Mouse (Mus musculus): Measurements from ENCODE around the gene Sh3gl3. TPM values are rescaled to one million over a fixed set of nuclear protein-coding genes. Genes with fewer than 3 reads are reported as not detected.

Sh3gl3 gene
- polyA plus RNA-seq, 1 experiment, result not detected

DNA sequence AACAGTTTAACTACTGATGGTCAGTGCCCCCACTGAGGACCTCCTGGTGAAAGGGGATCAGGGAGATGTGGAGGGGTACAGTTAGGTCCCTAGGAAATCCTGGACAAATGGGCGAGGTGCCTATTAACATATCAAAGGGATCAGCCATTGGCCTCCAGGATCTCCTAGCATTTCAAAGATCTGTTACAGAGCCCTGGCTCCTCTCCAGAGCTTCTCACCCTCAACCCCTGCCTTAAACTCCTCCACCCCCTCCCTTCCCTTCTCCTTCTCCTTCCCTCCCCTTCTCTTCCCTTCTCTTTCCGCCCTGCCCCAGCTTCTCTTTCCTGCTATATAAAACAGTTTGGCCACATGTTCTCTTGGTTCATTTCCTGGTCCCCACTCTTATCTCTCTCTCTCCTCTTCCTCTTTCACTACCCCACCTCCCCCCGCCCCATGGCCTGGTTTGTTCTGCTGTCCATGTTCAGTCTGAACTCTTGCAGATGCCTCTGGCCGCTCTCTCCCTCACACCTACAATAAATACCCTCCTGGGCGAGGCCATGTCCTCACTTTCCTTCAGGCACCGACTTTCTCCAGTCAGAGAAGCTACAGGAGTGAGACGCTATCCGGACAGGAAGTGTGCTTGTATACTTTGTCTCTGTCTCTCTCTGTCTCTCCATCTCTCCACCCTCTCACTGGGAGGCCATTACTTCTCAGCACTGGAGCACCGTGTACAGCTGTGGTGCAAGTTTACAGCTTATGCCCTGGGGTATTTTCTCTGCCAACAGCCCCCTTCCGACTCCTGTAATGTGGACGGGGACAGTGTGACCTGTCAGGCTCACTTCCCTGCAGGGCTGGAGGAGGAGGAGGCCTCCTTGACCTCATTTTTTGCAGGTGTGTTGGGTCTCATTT, 60.6 kb downstream of the Sh3gl3 start:
- Histone ChIP-seq H3K4me3 (replicated peaks) (no peak overlapping the region), H3K4me1 (ENCODE audit: control insufficient read depth) (no peaks in the 10 kb centered on the region), H3K27me3 (ENCODE audit: control insufficient read depth) (no peaks in the 10 kb centered on the region), H3K9me3 (ENCODE audit: control insufficient read depth, low read length) (peaks cover 16% of the 10 kb centered on the region), H3K36me3 (ENCODE audit: control insufficient read depth) (no peaks in the 10 kb centered on the region)
- TF ChIP-seq TAL1 (IDR thresholded peaks at IDR 0.05; ENCODE audit: low read length) (no peak), GATA1 (IDR thresholded peaks at IDR 0.05; ENCODE audit: low read length) (no peak)

DNA sequence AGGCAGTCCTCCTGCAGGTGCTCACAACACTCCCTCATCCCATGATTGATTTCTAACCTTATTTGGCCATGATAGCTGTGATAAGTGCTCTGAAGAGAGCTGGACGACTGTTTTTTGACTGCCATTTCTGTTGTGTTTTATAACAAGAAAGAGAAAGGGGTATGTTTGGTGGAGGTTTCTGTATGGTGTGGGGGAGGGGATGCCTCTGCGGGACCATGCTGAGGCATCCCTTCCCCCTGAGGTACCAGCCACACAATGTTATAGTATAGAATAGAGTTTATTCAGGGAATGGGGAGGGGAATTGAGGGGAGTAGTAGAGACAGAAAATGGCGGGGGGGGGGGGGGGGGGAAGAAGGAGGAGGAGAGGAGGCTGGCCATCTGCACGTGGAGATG, 61.3 kb downstream of the Sh3gl3 start:
- no peak overlapping the region for H3K4me3 ChIP-seq (replicated peaks)
- no peaks in the 10 kb centered on the region for H3K27me3 ChIP-seq (ENCODE audit: control insufficient read depth)
- TF ChIP-seq TAL1 (IDR thresholded peaks at IDR 0.05; ENCODE audit: low read length) (no peak), GATA1 (IDR thresholded peaks at IDR 0.05; ENCODE audit: low read length) (no peak)
- no peaks in the 10 kb centered on the region for H3K4me1 ChIP-seq (ENCODE audit: control insufficient read depth)
- no peaks in the 10 kb centered on the region for H3K36me3 ChIP-seq (ENCODE audit: control insufficient read depth)
- H3K9me3 ChIP-seq (ENCODE audit: control insufficient read depth, low read length), result peaks cover 22% of the 10 kb centered on the region

DNA sequence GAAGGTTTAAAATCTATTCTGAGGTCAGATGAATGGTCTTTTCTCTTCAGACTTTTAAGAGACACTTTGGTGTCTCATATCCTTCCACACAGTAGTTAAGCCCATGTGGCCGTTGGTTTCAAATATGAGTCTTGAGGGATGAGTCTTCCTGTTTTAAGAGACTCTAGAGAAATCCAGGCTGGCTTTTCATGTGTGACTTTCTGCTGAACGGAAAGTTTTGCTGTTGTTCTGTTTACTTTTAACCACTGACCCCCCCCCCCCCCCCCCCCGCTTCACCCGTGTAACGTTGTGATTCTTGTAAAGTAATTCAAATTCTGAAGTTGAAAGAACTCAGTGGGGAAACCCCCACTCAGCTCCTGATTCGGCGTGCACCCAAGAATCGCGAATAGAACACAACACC, 61.8 kb downstream of the Sh3gl3 start:
- peaks cover 22% of the 10 kb centered on the region for H3K9me3 ChIP-seq (ENCODE audit: control insufficient read depth, low read length)
- no peak overlapping the region for H3K4me3 ChIP-seq (replicated peaks)
- H3K4me1 ChIP-seq (ENCODE audit: control insufficient read depth), result no peaks in the 10 kb centered on the region
- no peaks in the 10 kb centered on the region for H3K36me3 ChIP-seq (ENCODE audit: control insufficient read depth)
- TF ChIP-seq GATA1 (IDR thresholded peaks at IDR 0.05; ENCODE audit: low read length), result no peak
- TF ChIP-seq TAL1 (IDR thresholded peaks at IDR 0.05; ENCODE audit: low read length), result no peak
- no peaks in the 10 kb centered on the region for H3K27me3 ChIP-seq (ENCODE audit: control insufficient read depth)

DNA sequence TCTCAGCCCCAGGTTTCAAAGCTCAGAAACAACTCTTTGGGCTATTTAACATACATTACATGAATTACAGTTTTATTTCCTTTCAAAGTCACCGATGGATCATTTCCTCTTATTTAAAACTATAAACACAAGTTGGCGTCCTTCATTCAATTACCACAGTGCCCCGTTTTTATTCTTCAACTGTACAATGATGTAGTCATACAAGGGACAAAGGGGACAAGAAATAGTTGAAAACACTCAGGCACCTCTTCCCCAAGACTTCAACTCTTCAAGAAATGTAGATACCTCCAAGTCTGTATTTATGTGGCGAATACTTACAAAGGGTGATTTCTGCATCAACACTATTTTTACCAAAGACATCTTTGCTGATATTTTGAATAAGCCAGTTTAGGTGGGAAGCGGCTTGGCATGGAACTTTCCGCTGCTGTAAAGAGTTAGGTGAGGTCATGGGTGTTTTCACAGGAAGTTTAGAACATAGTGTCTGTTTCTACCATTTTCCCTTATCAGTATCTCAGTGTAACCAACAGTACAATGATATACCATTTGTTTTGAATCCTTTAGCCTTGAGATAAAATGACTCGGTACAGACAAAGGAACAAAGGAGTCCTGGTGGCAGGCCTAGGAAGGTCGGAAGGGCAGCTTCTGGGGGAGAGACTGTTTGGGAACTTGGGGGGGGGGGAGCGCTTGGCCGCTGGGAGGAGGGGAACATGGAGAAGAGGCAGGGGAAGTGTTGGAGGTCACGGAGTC, 62.7 kb downstream of the Sh3gl3 start:
- Histone ChIP-seq H3K4me1 (ENCODE audit: control insufficient read depth) (no peaks in the 10 kb centered on the region), H3K36me3 (ENCODE audit: control insufficient read depth) (no peaks in the 10 kb centered on the region), H3K4me3 (replicated peaks) (no peak overlapping the region), H3K27me3 (ENCODE audit: control insufficient read depth) (no peaks in the 10 kb centered on the region), H3K9me3 (ENCODE audit: control insufficient read depth, low read length) (peaks cover 22% of the 10 kb centered on the region)
- TF ChIP-seq GATA1 (IDR thresholded peaks at IDR 0.05; ENCODE audit: low read length), result no peak
- TF ChIP-seq TAL1 (IDR thresholded peaks at IDR 0.05; ENCODE audit: low read length), result no peak

DNA sequence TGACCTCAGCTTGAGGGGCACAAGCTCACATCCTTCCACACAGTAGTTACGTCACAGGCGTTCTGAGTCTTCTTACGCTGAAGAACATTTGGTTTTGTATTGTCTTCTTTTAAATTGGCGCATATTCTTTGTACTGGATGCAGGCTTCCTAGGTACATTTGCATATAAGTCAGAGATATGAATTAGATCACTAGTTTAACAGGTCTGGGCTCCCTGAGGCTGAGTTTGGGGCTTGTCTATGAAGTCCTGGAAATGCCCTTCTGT, 63.2 kb downstream of the Sh3gl3 start:
- Histone ChIP-seq H3K27me3 (ENCODE audit: control insufficient read depth) (no peaks in the 10 kb centered on the region), H3K9me3 (ENCODE audit: control insufficient read depth, low read length) (peaks cover 22% of the 10 kb centered on the region), H3K4me1 (ENCODE audit: control insufficient read depth) (no peaks in the 10 kb centered on the region), H3K4me3 (replicated peaks) (no peak overlapping the region), H3K36me3 (ENCODE audit: control insufficient read depth) (no peaks in the 10 kb centered on the region)
- TF ChIP-seq TAL1 (IDR thresholded peaks at IDR 0.05; ENCODE audit: low read length), result no peak
- TF ChIP-seq GATA1 (IDR thresholded peaks at IDR 0.05; ENCODE audit: low read length), result no peak

DNA sequence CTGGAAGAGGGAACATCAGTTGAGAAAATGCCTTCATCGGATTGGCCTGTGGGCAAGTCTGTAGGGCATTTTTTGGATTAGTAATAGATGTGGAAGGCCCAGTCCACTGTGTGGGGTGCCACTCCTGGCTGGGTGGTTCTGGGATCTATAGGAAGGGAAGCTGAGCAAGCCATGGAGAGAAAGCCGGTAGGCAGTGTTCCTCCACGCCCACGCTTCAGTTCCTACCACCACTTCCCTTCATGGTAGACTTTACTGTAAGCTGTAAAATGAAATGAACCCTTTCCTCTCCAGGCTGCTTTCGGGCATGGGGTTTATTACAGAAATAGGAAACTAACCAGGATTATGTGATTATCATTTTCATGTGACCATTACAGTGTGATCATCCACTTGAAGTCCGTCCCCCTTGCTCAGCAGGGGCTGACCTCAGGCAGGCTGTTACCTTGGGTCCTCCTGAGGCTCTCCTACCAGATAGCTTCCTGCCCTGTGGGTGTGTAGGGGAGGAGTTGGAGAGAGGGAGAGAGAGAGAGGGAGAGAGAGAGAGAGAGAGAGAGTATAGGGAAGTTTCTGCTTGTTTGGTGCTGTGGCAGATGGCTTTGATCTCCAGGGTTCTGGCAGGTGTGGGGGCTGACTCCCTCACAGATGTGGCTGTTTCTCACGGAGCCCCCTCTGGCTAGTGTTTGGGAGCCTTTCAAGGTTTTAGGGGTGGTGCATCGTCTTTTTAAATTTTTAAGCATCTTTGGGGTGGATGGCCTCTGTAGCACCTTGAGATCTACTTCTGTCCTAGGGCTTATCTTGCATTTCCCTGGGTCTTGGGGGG, 67.0 kb downstream of the Sh3gl3 start:
- no peak for TF ChIP-seq GATA1 (IDR thresholded peaks at IDR 0.05; ENCODE audit: low read length)
- TF ChIP-seq TAL1 (IDR thresholded peaks at IDR 0.05; ENCODE audit: low read length), result no peak

DNA sequence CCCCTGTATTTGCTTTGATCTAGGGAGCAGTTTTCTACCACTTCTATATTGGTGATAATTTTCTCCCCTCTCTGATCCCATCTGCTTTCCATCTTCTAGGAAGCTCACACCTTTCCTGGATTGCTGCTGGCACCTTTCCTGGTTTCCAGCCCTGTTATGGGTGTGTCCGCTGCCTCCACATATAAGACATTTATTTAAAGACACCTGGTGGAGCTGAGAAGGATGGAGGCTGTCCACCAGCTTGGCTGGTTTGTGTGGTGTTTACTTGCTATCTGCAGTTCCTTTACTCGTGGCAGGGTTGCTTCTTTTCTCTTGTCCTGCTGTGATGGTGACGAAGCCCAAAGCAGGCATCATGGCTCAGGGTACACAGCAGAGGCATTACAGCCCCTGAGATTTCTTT, 71.1 kb downstream of the Sh3gl3 start:
- no peaks in the 10 kb centered on the region for H3K36me3 ChIP-seq (ENCODE audit: control insufficient read depth)
- TF ChIP-seq TAL1 (IDR thresholded peaks at IDR 0.05; ENCODE audit: low read length) (no peak), GATA1 (IDR thresholded peaks at IDR 0.05; ENCODE audit: low read length) (no peak)
- no peaks in the 10 kb centered on the region for H3K4me1 ChIP-seq (ENCODE audit: control insufficient read depth)
- H3K4me3 ChIP-seq (replicated peaks), result no peak overlapping the region
- H3K27me3 ChIP-seq (ENCODE audit: control insufficient read depth), result no peaks in the 10 kb centered on the region
- peaks cover under 1% of the 10 kb centered on the region; the same call in 1 of the 2 replicates for H3K9me3 ChIP-seq (ENCODE audit: control insufficient read depth, low read length)

More for the DNA sequence above, 67.0 kb downstream of the Sh3gl3 start:
- no peaks in the 10 kb centered on the region for H3K36me3 ChIP-seq (ENCODE audit: control insufficient read depth)
- peaks cover 19% of the 10 kb centered on the region for H3K9me3 ChIP-seq (ENCODE audit: control insufficient read depth, low read length)
- H3K4me1 ChIP-seq (ENCODE audit: control insufficient read depth), result no peaks in the 10 kb centered on the region
- no peak overlapping the region for H3K4me3 ChIP-seq (replicated peaks)
- no peaks in the 10 kb centered on the region for H3K27me3 ChIP-seq (ENCODE audit: control insufficient read depth)

DNA sequence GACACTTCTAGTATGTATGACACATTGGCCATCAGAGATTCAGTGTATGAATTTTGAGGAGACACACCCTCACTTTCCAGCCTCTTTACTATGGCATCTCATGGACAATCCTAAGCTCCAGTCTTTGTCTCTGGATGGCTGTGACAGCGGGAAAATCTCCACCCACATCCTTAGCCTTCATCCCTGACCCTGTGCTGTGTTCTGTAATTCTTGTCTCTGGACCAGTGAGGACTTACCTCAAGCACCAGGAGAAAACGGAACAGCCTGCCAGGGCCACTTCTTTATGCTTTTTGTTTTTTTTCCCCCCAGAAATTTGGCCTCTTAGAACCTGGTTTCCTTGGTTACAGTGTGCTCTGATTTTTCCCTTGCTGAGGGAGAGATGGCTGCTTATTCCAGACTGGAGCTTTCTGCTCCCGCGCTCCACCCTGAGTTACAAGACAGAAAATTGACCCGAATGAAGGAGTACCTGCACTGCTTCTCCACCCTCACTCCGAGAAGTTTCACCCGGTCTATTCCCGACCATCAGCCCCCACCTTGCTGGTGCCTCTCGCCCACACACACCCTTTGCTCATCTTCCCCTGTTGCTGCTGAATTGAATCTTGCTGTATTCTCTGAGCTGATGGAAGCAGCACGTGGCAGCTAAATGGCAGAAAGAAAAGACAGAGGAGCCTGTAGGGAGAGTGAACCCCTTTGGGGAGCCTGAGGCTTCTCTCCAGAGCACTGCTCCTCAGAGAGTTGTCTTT, 75.5 kb downstream of the Sh3gl3 start:
- H3K4me3 ChIP-seq (replicated peaks), result no peak overlapping the region
- no peaks in the 10 kb centered on the region for H3K9me3 ChIP-seq (ENCODE audit: control insufficient read depth, low read length)
- H3K4me1 ChIP-seq (ENCODE audit: control insufficient read depth), result no peaks in the 10 kb centered on the region
- H3K36me3 ChIP-seq (ENCODE audit: control insufficient read depth), result no peaks in the 10 kb centered on the region
- no peak for TF ChIP-seq GATA1 (IDR thresholded peaks at IDR 0.05; ENCODE audit: low read length)
- no peak for TF ChIP-seq TAL1 (IDR thresholded peaks at IDR 0.05; ENCODE audit: low read length)
- H3K27me3 ChIP-seq (ENCODE audit: control insufficient read depth), result no peaks in the 10 kb centered on the region

All from erythroblast, embryonic 14.5 days (primary cell).